Mouse (Mus musculus): ENCODE results near the gene Ccdc182.

The Ccdc182 gene

GRCm38 (mm10) chr11:88280426-88280836, 13.4 kb upstream of the Ccdc182 start:
- DNase-seq (ENCODE audit: low read depth, low spot score), result no peak

GRCm38 (mm10) chr11:88281428-88282119, 12.3 kb upstream of the Ccdc182 start:
- DNase-seq (ENCODE audit: low read depth, low spot score), result no peak

- DNase-seq (ENCODE audit: low read depth, low spot score), result no peak
These were observed 11.3 kb upstream of the Ccdc182 start for GRCm38 (mm10) chr11:88282516-88282915.

GRCm38 (mm10) chr11:88286019-88286418, 7.8 kb upstream of the Ccdc182 start:
- no peak for DNase-seq (ENCODE audit: low read depth, low spot score)

GRCm38 (mm10) chr11:88288400-88288799, 5.5 kb upstream of the Ccdc182 start:
- DNase-seq (ENCODE audit: low read depth, low spot score), result no peak

GRCm38 (mm10) chr11:88288805-88289340, 5.0 kb upstream of the Ccdc182 start:
- no peak for DNase-seq (ENCODE audit: low read depth, low spot score)

GRCm38 (mm10) chr11:88291245-88291644, 2.6 kb upstream of the Ccdc182 start:
- DNase-seq (ENCODE audit: low read depth, low spot score), result no peak

GRCm38 (mm10) chr11:88291688-88292087, 2.2 kb upstream of the Ccdc182 start:
- no peak for DNase-seq (ENCODE audit: low read depth, low spot score)

GRCm38 (mm10) chr11:88294394-88294710, 494 bp downstream of the Ccdc182 start:
- DNase-seq (ENCODE audit: low read depth, low spot score), result no peak

- DNase-seq (ENCODE audit: low read depth, low spot score), result no peak
These were observed 1.4 kb downstream of the Ccdc182 start for GRCm38 (mm10) chr11:88295298-88295697.

- DNase-seq (ENCODE audit: low read depth, low spot score), result no peak
These were observed 3.7 kb downstream of the Ccdc182 start for GRCm38 (mm10) chr11:88297526-88297925.

GRCm38 (mm10) chr11:88299345-88299744, 5.5 kb downstream of the Ccdc182 start:
- no peak for DNase-seq (ENCODE audit: low read depth, low spot score)

- DNase-seq (ENCODE audit: low read depth, low spot score), result no peak
These were observed 7.8 kb downstream of the Ccdc182 start for GRCm38 (mm10) chr11:88301619-88302018.

GRCm38 (mm10) chr11:88305759-88306158, 11.9 kb downstream of the Ccdc182 start:
- DNase-seq (ENCODE audit: low read depth, low spot score), result no peak

GRCm38 (mm10) chr11:88307616-88308543, 14.0 kb downstream of the Ccdc182 start:
- DNase-seq (ENCODE audit: low read depth, low spot score), result peak; percentile 12

- no peak for DNase-seq (ENCODE audit: low read depth, low spot score)
These were observed 15.3 kb downstream of the Ccdc182 start for GRCm38 (mm10) chr11:88309059-88309700.

GRCm38 (mm10) chr11:88310773-88311172, 16.9 kb downstream of the Ccdc182 start:
- DNase-seq (ENCODE audit: low read depth, low spot score), result no peak

GRCm38 (mm10) chr11:88311606-88312005, 17.7 kb downstream of the Ccdc182 start:
- DNase-seq (ENCODE audit: low read depth, low spot score), result no peak

- no peak for DNase-seq (ENCODE audit: low read depth, low spot score)
These were observed 19.7 kb downstream of the Ccdc182 start for GRCm38 (mm10) chr11:88313512-88313911.

GRCm38 (mm10) chr11:88314471-88314870, 20.6 kb downstream of the Ccdc182 start:
- no peak for DNase-seq (ENCODE audit: low read depth, low spot score)

GRCm38 (mm10) chr11:88315393-88315792, 21.5 kb downstream of the Ccdc182 start:
- no peak for DNase-seq (ENCODE audit: low read depth, low spot score)

- DNase-seq (ENCODE audit: low read depth, low spot score), result no peak
These were observed 25.0 kb downstream of the Ccdc182 start for GRCm38 (mm10) chr11:88318850-88319249.

Measured in CD4-positive helper T cell, adult 2 months (primary cell).